Mouse (Mus musculus) heart, embryonic 14.5 days (tissue): Measurements from ENCODE around the gene F12. TPM values are rescaled to one million over a fixed set of nuclear protein-coding genes. Genes with fewer than 3 reads are reported as not detected.
A peak's percentile ranks its signal among the peaks of the same experiment; 100 is the strongest.

ENCODE experiments used
- ATAC-seq: fragments of 200-750 bp; cut with Nextera tagmentation; 2 replicates; pipeline ENCODE4 v1.8.0; 2017; ENCODE audit warnings: low read depth, moderate TSS enrichment; ENCODE audit not compliant: insufficient number of reproducible peaks, insufficient read depth, low FRiP score
- H3K27ac ChIP-seq, 2 experiments: fragments of 200-500 bp in 1 of 2; fragments of 300-500 bp in 1 of 2; sonication (generic) in 1 of 2; replicated peaks in 1 of 2; 2 replicates each; pipeline ENCODE4 v1.5.1; 2012 to 2014; ENCODE audit warnings: low read depth in 2 of 2, low read length in 2 of 2, control low read depth in 1 of 2, mild to moderate bottlenecking in 1 of 2, mixed read lengths in 1 of 2; ENCODE audit not compliant: control insufficient read depth in 1 of 2, insufficient read depth in 1 of 2
- H3K27me3 ChIP-seq: fragments of 300-500 bp; sonication (generic); 2 replicates; pipeline ENCODE4 v1.6.1; 2014; ENCODE audit warnings: mild to moderate bottlenecking, low read length, control low read depth; ENCODE audit not compliant: control insufficient read depth, insufficient read depth
- H3K36me3 ChIP-seq: fragments of 300-500 bp; sonication (generic); 2 replicates; pipeline ENCODE4 v1.6.1; 2014; ENCODE audit warnings: mild to moderate bottlenecking, control low read depth, low read length, mixed read lengths; ENCODE audit not compliant: control insufficient read depth, insufficient read depth
- H3K4me1 ChIP-seq, 2 experiments: fragments of 200-500 bp in 1 of 2; fragments of 300-500 bp in 1 of 2; sonication (generic) in 1 of 2; 2 replicates each; pipeline ENCODE4 v1.6.1; 2012 to 2014; ENCODE audit warnings: low read length in 2 of 2, control low read depth in 1 of 2, mixed read lengths in 1 of 2; ENCODE audit not compliant: control insufficient read depth in 2 of 2, insufficient read depth in 2 of 2
- H3K4me2 ChIP-seq: fragments of 300-500 bp; sonication (generic); 2 replicates; pipeline ENCODE4 v1.6.1; 2014; ENCODE audit warnings: mild to moderate bottlenecking, low read length
- H3K4me3 ChIP-seq, 2 experiments: fragments of 200-500 bp in 1 of 2; fragments of 300-500 bp in 1 of 2; sonication (generic) in 1 of 2; 2 replicates each; pipeline ENCODE4 v1.5.1; 2012 to 2014; ENCODE audit warnings: low read length in 2 of 2, mild to moderate bottlenecking in 2 of 2, control low read depth in 1 of 2, low read depth in 1 of 2, moderate library complexity in 1 of 2; ENCODE audit not compliant: control insufficient read depth in 1 of 2, insufficient read depth in 1 of 2
- H3K9ac ChIP-seq: fragments of 300-500 bp; sonication (generic); 2 replicates; pipeline ENCODE4 v1.6.1; 2014; ENCODE audit warnings: mild to moderate bottlenecking, low read length
- H3K9me3 ChIP-seq: fragments of 300-500 bp; sonication (generic); 2 replicates; pipeline ENCODE4 v1.6.1; 2016; ENCODE audit warnings: low read length, control low read depth; ENCODE audit not compliant: control insufficient read depth
- WGBS: fragments of 180-500 bp; shearing (Covaris S2); extraction: QIAGEN DNeasy Blood & Tissue Kit; methylation state at CpG from one replicate; pipeline ENCODE4 v1.1.7; 2014; 5-methylcytosine and 5-hydroxymethylcytosine counted together
- polyA plus RNA-seq: library from polyadenylated mRNA; unstranded; fragments of >200 nt; fragmentation: Nextera tagmentation; extraction: Ambion mirVana; gene quantifications from 2 replicates; pipeline ENCODE4 v1.2.1, GENCODE M21; 2014

Gene F12
- polyA plus RNA-seq, 1 experiment from 2014 or later = not detected

- Histone ChIP-seq H3K27ac (no peak overlapping the region), H3K9ac (peak overlapping the region; percentile 76), H3K36me3 (peaks cover 37% of the 10 kb centered on the region), H3K9me3 (no peaks in the 10 kb centered on the region), H3K4me2 (peak overlapping the region; percentile 98), H3K4me1 (peaks cover 3 to 14% of the 10 kb centered on the region in 2 experiments; a peak in 3 of 4 replicates), H3K27me3 (peaks cover 17% of the 10 kb centered on the region), H3K4me3 (peak overlapping the region; percentile 57 to 61)
- 16% methylated on average over 14 of the region's 14 CpGs for WGBS
- no peak for ATAC-seq
Observed at GRCm38 (mm10) chr13:55463399-55464026, 36.9 kb upstream of the F12 start.

GRCm38 (mm10) chr13:55462965-55463364, 36.4 kb upstream of the F12 start:
- Histone ChIP-seq H3K9me3 (no peaks in the 10 kb centered on the region), H3K27me3 (peaks cover 17% of the 10 kb centered on the region), H3K9ac (no peak overlapping the region), H3K27ac (no peak overlapping the region), H3K36me3 (peaks cover 42% of the 10 kb centered on the region), H3K4me2 (no peak overlapping the region), H3K4me1 (peaks cover 3 to 14% of the 10 kb centered on the region in 2 experiments; a peak in 3 of 4 replicates), H3K4me3 (no peak overlapping the region)
- ATAC-seq = no peak
- WGBS = 51% methylated on average over 2 of the region's 2 CpGs

GRCm38 (mm10) chr13:55451785-55452549, 25.4 kb upstream of the F12 start:
- WGBS = 93% methylated on average over 16 of the region's 16 CpGs
- Histone ChIP-seq H3K4me1 (peaks cover 0 to 11% of the 10 kb centered on the region in 2 experiments; a peak in 2 of 4 replicates), H3K9me3 (no peaks in the 10 kb centered on the region), H3K4me2 (no peak overlapping the region), H3K36me3 (peaks cover 74% of the 10 kb centered on the region), H3K27me3 (no peaks in the 10 kb centered on the region), H3K4me3 (no peak overlapping the region), H3K9ac (no peak overlapping the region), H3K27ac (no peak overlapping the region)
- ATAC-seq = no peak

GRCm38 (mm10) chr13:55451296-55451695, 24.7 kb upstream of the F12 start:
- ATAC-seq = no peak
- 91% methylated on average over 10 of the region's 10 CpGs for WGBS
- H3K36me3 ChIP-seq = peaks cover 67% of the 10 kb centered on the region

GRCm38 (mm10) chr13:55450511-55450980, 24.0 kb upstream of the F12 start:
- WGBS = 72% methylated on average over 11 of the region's 11 CpGs
- Histone ChIP-seq H3K36me3 (peaks cover 60% of the 10 kb centered on the region), H3K9ac (no peak overlapping the region), H3K4me2 (no peak overlapping the region), H3K9me3 (no peaks in the 10 kb centered on the region), H3K4me1 (peaks cover 4 to 23% of the 10 kb centered on the region in 2 experiments), H3K4me3 (no peak overlapping the region), H3K27ac (0 out of 4 replicates have a peak overlapping the region, but pooled peaks of 1 of the 2 experiments have one; percentile 14), H3K27me3 (no peaks in the 10 kb centered on the region)
- ATAC-seq = no peak; the same call in 1 of the 2 replicates

More at GRCm38 (mm10) chr13:55451296-55451695, 24.7 kb upstream of the F12 start:
- H3K9ac ChIP-seq = no peak overlapping the region
- peaks cover 4 to 17% of the 10 kb centered on the region in 2 experiments for H3K4me1 ChIP-seq
- no peak overlapping the region for H3K4me2 ChIP-seq
- no peaks in the 10 kb centered on the region for H3K9me3 ChIP-seq
- H3K27ac ChIP-seq = no peak overlapping the region
- no peak overlapping the region for H3K4me3 ChIP-seq
- no peaks in the 10 kb centered on the region for H3K27me3 ChIP-seq

- Histone ChIP-seq H3K4me2 (no peak overlapping the region), H3K9ac (peak overlapping the region; percentile 25; the same call in 1 of the 2 replicates), H3K27ac (no peak overlapping the region), H3K4me3 (no peak overlapping the region), H3K4me1 (peaks cover 4 to 23% of the 10 kb centered on the region in 2 experiments), H3K27me3 (no peaks in the 10 kb centered on the region), H3K9me3 (no peaks in the 10 kb centered on the region), H3K36me3 (peaks cover 53% of the 10 kb centered on the region)
- ATAC-seq = no peak
- 89% methylated on average over 17 of the region's 17 CpGs for WGBS
Observed at GRCm38 (mm10) chr13:55449679-55450441, 23.3 kb upstream of the F12 start.

GRCm38 (mm10) chr13:55449205-55449604, 22.6 kb upstream of the F12 start:
- no peak for ATAC-seq
- Histone ChIP-seq H3K27me3 (no peaks in the 10 kb centered on the region), H3K9me3 (no peaks in the 10 kb centered on the region), H3K9ac (no peak overlapping the region), H3K4me1 (peaks cover 4 to 24% of the 10 kb centered on the region in 2 experiments), H3K27ac (no peak overlapping the region), H3K4me2 (no peak overlapping the region), H3K4me3 (no peak overlapping the region), H3K36me3 (peaks cover 47% of the 10 kb centered on the region)
- WGBS = 92% methylated on average over 9 of the region's 9 CpGs
